Mouse (Mus musculus) midbrain, embryonic 15.5 days (tissue): ENCODE data around the gene 2210011C24Rik. TPM values are rescaled to one million over a fixed set of nuclear protein-coding genes. Genes with fewer than 3 reads are reported as not detected.
A peak's percentile ranks its signal among the peaks of the same experiment; 100 is the strongest.
"Not testable (repeated sequence)": the region's sequence is repeated elsewhere in the genome, so short reads cannot be mapped to it uniquely, and the experiment has no call there.

ENCODE experiments used
- ATAC-seq: fragments of 200-750 bp; cut with Nextera tagmentation; replicated peaks from 2 replicates; pipeline ENCODE4 v1.8.0; 2017; ENCODE audit warnings: moderate TSS enrichment
- H3K27ac ChIP-seq: fragments of 300-500 bp; sonication (generic); 2 replicates; pipeline ENCODE4 v1.5.1; 2015; ENCODE audit warnings: mild to moderate bottlenecking, inconsistent platforms
- H3K27me3 ChIP-seq: fragments of 300-500 bp; sonication (generic); replicated peaks from 2 replicates; pipeline ENCODE4 v1.6.1; 2015; ENCODE audit warnings: inconsistent platforms
- H3K36me3 ChIP-seq: fragments of 300-500 bp; sonication (generic); replicated peaks from 2 replicates; pipeline ENCODE4 v1.6.1; 2015; ENCODE audit warnings: inconsistent platforms
- H3K4me1 ChIP-seq: fragments of 300-500 bp; sonication (generic); 2 replicates; pipeline ENCODE4 v1.6.1; 2015; ENCODE audit warnings: inconsistent platforms
- H3K4me2 ChIP-seq: fragments of 300-500 bp; sonication (generic); 2 replicates; pipeline ENCODE4 v1.6.1; 2015; ENCODE audit warnings: inconsistent platforms, mild to moderate bottlenecking, moderate library complexity
- H3K4me3 ChIP-seq: fragments of 300-500 bp; sonication (generic); 2 replicates; pipeline ENCODE4 v1.5.1; 2015; ENCODE audit warnings: mild to moderate bottlenecking, inconsistent platforms
- H3K9ac ChIP-seq: fragments of 300-500 bp; sonication (generic); 2 replicates; pipeline ENCODE4 v1.6.1; 2015; ENCODE audit warnings: mild to moderate bottlenecking, inconsistent platforms
- H3K9me3 ChIP-seq: fragments of 300-500 bp; sonication (generic); 2 replicates; pipeline ENCODE4 v1.6.1; 2016; ENCODE audit warnings: inconsistent platforms
- WGBS: fragments of 180-500 bp; shearing (Covaris S2); methylation state at CpG from one replicate; pipeline ENCODE4 v1.1.7; 2015; ENCODE audit warnings: mixed read lengths; 5-methylcytosine and 5-hydroxymethylcytosine counted together
- polyA plus RNA-seq: library from polyadenylated mRNA; unstranded; fragments of >200 nt; fragmentation: Nextera tagmentation; extraction: Ambion mirVana; gene quantifications from 2 replicates; pipeline ENCODE4 v1.2.1, GENCODE M21; 2015

The 2210011C24Rik gene
- polyA plus RNA-seq, 1 experiment from 2014 or later: 0.39 TPM

DNA sequence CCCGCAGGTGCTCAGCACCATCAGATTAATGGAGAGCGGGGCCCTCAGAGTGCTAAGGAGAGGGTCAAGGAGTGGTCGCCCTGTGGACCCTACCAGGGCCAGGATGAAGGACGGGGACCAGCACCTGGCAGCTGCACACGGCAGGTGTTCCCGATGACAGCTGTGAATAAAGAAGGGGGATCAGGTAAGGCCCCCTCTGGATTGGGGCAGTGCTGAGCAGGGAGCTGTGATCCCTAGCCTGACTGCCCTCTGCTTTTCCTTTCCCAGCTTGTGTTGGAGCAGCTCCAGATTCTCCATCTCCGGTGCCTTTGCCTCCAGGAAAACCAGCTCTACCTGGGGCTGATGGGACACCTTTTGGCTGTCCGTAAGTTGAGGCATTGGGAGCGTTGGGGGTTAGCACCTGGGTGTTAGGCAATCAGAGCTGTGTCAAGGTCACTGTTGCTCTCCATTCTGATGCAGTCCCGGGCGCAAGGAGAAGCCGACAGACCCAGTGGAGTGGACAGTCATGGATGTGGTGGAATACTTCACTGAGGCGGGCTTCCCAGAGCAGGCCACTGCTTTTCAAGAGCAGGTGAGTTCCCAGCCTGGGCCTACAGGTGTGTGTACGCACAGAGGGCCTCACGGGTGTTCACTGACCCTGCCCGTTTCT is 12.8 kb downstream of the 2210011C24Rik start:
- Histone ChIP-seq H3K9ac (no peak overlapping the region), H3K4me2 (peak overlapping the region; percentile 72), H3K27ac (no peak overlapping the region), H3K36me3 (peaks cover 6% of the 10 kb centered on the region; the same call in 1 of the 2 replicates), H3K4me1 (peaks cover 40% of the 10 kb centered on the region), H3K27me3 (peaks cover 18% of the 10 kb centered on the region), H3K9me3 (no peaks in the 10 kb centered on the region), H3K4me3 (peak overlapping the region; percentile 80)
- WGBS: 74% methylated on average over 16 of the region's 16 CpGs
- ATAC-seq: no peak

DNA sequence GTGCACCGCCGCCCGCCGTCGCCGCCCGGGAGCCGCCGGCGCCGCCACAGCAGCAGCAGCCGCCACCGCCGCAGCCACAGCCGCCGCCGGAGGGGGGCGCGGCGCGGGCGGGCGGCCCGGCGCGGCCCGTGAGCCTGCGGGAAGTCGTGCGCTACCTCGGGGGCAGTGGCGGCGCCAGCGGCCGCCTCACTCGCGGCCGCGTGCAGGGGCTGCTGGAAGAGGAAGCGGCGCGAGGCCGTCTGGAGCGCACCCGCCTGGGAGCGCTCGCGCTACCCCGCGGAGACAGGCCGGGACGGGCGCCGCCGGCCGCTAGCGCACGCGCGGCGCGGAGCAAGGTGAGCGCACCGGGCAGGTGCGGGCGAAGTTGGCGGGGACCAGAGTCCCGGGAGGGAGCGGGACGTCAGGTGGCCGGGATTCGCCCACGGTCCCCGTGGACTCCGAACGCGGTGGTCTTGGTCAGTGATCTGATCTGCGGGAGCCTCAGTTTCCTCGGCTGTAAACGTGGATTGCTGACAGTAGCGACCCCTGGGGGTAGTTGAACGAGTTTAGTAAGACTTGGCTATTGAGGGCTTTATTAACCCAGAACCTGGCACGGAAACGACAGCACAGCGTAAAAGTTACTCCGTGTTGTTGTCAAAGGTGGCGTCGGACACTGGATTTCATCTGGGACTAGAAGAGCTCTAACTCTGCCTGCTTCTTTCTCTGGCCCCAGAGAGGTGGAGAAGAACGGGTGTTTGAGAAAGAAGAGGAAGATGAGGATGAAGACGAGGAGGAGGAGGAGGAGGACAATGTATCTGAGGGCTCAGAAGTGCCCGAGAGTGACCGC is 13.5 kb downstream of the 2210011C24Rik start:
- under 1% methylated on average over 83 of the region's 92 CpGs for WGBS
- Histone ChIP-seq H3K9me3 (no peaks in the 10 kb centered on the region), H3K27ac (peak overlapping the region; percentile 84), H3K9ac (peak overlapping the region; percentile 48), H3K4me3 (peak overlapping the region; percentile 80), H3K4me1 (peaks cover 35% of the 10 kb centered on the region), H3K36me3 (peaks cover 6% of the 10 kb centered on the region; the same call in 1 of the 2 replicates), H3K4me2 (peak overlapping the region; percentile 72), H3K27me3 (peaks cover 18% of the 10 kb centered on the region)
- 0 out of 2 replicates have a peak, but pooled peaks have one; percentile 12 for ATAC-seq

DNA sequence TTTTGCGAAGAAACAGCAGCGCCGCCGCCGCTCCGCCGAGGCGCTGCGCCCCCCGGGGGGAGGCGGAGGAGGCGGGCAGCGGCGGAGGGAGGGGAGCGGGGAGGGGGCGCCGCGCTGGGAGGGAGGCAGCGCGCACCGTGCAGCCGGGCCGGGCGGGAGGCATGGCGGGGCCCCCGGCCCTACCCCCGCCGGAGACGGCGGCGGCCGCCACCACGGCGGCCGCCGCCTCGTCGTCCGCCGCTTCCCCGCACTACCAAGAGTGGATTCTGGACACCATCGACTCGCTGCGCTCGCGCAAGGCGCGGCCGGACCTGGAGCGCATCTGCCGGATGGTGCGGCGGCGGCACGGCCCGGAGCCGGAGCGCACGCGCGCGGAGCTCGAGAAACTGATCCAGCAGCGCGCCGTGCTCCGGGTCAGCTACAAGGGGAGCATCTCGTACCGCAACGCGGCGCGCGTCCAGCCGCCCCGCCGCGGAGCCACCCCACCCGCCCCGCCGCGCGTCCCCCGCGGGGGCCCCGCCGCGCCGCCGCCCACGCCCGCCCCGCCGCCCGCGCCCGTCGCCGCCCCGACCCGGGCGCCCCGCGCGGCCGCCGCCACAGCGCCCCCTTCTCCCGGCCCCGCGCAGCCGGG is 14.3 kb downstream of the 2210011C24Rik start, which contains the start of gene Samd1:
Gene Samd1 (plus strand): TSS at position 162 of the 631 bp plus-strand sequence.
- Histone ChIP-seq H3K4me1 (peaks cover 29% of the 10 kb centered on the region), H3K4me3 (peak within 1 kb of the TSS; percentile 80), H3K27ac (peak within 1 kb of the TSS; percentile 89), H3K9me3 (no peaks in the 10 kb centered on the region), H3K9ac (peak within 1 kb of the TSS; percentile 56), H3K27me3 (peaks cover 13% of the 10 kb centered on the region), H3K36me3 (peaks cover 6% of the 10 kb centered on the region; the same call in 1 of the 2 replicates), H3K4me2 (peak within 1 kb of the TSS; percentile 90)
- under 1% methylated on average over 57 of the region's 112 CpGs for WGBS
- ATAC-seq: peak; percentile 21; the same call in 1 of the 2 replicates

DNA sequence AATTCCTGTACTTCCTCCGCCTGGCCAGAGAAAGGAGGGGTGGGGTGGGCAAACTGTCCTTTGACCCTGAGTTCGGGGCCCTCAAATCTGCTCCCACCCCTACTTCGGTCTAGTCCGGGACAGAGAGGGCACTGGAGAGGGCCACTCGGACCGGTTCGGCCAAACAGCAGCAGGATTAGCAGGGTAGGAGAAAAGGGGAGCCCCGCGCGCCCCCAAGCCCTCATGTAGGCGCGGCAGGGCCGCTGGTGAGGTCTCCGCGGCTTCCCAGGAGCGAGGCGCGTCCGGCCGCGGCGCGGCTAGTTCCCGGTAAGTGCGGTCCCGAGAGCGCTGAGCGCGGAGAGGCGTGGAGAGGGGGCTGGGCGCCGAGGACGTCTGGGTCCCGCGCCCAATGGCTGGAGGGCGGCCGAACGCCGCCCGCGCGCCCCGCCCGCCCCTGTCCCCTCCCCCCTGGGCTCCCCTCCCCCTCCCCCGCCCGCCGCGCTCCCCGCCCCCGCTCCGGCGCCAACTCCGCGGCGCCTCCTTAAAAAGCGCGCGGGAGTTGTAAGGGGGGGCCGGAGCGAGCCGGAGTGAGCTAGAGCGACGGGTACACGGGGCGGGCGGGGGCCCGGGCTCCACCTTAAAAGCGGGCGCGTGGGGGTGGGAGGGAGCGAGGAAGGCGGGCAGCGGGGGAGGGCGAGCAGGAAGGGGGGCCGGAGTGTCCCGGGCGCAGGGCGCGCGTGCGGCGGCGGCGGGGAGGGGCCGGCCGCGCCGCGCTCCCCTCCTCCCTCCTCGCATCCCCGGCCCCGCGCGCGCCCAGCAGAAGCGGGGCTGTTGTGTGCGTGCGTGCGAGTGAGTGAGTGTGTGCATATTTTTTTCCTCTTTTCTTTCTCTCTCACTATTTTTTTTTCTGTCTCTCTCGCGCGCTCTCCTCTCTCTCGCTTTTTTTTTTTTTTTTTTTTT is 15.1 kb downstream of the 2210011C24Rik start:
- peak overlapping the region; percentile 89 for H3K27ac ChIP-seq
- H3K4me1 ChIP-seq: peaks cover 29% of the 10 kb centered on the region
- ATAC-seq: peak; percentile 63
- peak overlapping the region; percentile 56 for H3K9ac ChIP-seq
- peak overlapping the region; percentile 90 for H3K4me2 ChIP-seq
- H3K36me3 ChIP-seq: peaks cover 6% of the 10 kb centered on the region; the same call in 1 of the 2 replicates
- H3K4me3 ChIP-seq: peak overlapping the region; percentile 59
- H3K9me3 ChIP-seq: no peaks in the 10 kb centered on the region
- under 1% methylated on average over 48 of the region's 103 CpGs for WGBS
- peaks cover 13% of the 10 kb centered on the region for H3K27me3 ChIP-seq

DNA sequence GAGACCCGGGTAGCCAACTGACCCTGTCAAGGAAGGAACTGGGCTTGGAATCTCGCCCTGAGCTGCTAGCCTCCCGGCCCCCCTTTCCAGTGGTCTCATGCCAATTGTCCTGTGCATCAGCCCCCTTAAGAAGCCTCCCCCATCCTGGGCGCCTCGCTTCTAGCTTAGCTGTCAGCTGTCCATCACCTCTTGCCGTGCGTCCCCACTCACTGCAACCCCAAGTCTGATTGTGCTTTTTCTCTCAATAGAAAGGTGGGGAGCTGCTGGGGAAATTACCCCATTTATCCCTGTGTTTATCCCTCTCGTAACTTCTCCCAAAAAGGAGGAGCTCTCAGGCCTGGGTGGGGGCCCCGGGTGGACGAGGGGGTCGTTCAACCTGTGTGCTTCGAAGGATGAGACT is 16.0 kb downstream of the 2210011C24Rik start:
- H3K27me3 ChIP-seq: peaks cover 7% of the 10 kb centered on the region
- no peaks in the 10 kb centered on the region for H3K9me3 ChIP-seq
- H3K4me1 ChIP-seq: peaks cover 22% of the 10 kb centered on the region
- H3K4me2 ChIP-seq: peak overlapping the region; percentile 90
- no peak overlapping the region for H3K4me3 ChIP-seq
- no peak for ATAC-seq
- H3K27ac ChIP-seq: no peak overlapping the region
- H3K9ac ChIP-seq: no peak overlapping the region
- WGBS: 11% methylated on average over 12 of the region's 12 CpGs
- peaks cover 14% of the 10 kb centered on the region for H3K36me3 ChIP-seq

DNA sequence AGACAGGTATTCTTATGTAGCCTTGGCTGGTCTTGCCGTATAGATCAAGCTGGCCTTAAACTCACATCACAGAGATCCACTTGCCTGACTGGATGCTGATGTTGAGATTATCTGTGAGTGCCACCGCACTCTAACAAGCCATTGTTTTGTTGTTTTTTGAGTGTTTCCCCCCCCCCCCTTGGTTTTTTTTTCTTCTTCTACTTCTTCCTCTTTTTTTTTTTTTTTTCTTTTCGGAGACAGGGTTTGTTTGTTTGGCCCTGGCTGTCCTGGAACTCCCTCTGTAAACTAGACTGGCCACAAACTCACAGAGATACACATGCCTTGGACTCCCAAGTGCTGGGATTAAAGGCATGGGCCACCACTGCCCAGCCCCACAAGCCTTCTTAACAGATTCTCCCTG is 17.9 kb downstream of the 2210011C24Rik start:
- WGBS: 83% methylated on average over 3 of the region's 3 CpGs
- no peak for ATAC-seq

DNA sequence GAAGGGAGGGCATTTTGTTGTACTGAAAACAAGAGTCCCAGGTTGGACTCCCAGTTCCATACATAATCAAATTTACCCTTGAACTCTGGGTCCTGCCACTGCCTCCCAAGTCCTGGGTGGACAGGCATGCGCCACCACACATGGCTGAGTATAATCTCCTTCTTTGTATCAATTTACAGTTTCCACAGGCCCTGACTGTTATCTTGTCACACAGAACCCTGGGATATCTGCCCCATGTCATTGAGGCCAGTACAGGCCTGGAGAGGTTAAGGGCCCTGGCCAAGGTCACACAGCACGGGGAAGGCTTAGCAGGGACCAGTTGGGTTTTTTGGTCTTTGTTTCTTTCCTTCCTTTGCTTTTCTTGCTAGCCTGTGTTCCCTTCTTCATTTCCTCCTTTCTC is 19.5 kb downstream of the 2210011C24Rik start:
- 84% methylated on average over 2 of the region's 2 CpGs for WGBS
- peaks cover 40% of the 10 kb centered on the region for H3K36me3 ChIP-seq

More for the DNA sequence above, 17.9 kb downstream of the 2210011C24Rik start:
- Histone ChIP-seq H3K4me1 (peaks cover 12% of the 10 kb centered on the region), H3K4me3 (no peak overlapping the region), H3K27me3 (no peaks in the 10 kb centered on the region), H3K36me3 (peaks cover 31% of the 10 kb centered on the region), H3K9ac (no peak overlapping the region), H3K4me2 (no peak overlapping the region), H3K9me3 (no peaks in the 10 kb centered on the region), H3K27ac (no peak overlapping the region)

DNA sequence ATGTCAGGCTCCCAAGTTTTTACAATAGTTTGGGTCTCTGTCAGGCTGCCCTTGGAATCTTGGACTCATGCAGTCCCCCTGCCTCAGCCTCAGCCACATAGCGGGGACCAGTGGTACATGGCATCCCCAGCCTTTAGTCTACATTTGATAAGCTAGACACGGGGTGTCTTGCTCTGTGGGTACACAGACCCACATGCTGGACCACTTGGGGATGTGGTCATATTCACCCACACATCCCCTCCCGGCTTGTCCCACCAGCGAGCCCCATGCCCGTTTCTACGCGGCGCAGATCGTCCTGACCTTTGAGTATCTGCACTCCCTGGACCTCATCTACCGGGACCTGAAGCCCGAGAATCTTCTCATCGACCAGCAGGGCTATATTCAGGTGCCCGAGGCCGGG is 21.8 kb downstream of the 2210011C24Rik start:
- no peaks in the 10 kb centered on the region for H3K4me1 ChIP-seq
- H3K4me3 ChIP-seq: no peak overlapping the region
- H3K36me3 ChIP-seq: peaks cover 59% of the 10 kb centered on the region
- ATAC-seq: no peak
- no peak overlapping the region for H3K27ac ChIP-seq
- no peaks in the 10 kb centered on the region for H3K9me3 ChIP-seq
- no peak overlapping the region for H3K4me2 ChIP-seq
- no peak overlapping the region for H3K9ac ChIP-seq
- no peaks in the 10 kb centered on the region for H3K27me3 ChIP-seq
- WGBS: 92% methylated on average over 14 of the region's 14 CpGs

More for the DNA sequence above, 19.5 kb downstream of the 2210011C24Rik start:
- ATAC-seq: no peak
- H3K27me3 ChIP-seq: no peaks in the 10 kb centered on the region
- no peak overlapping the region for H3K27ac ChIP-seq
- no peak overlapping the region for H3K4me2 ChIP-seq
- peaks cover 5% of the 10 kb centered on the region for H3K4me1 ChIP-seq
- no peak overlapping the region for H3K4me3 ChIP-seq
- H3K9me3 ChIP-seq: no peaks in the 10 kb centered on the region
- H3K9ac ChIP-seq: no peak overlapping the region

DNA sequence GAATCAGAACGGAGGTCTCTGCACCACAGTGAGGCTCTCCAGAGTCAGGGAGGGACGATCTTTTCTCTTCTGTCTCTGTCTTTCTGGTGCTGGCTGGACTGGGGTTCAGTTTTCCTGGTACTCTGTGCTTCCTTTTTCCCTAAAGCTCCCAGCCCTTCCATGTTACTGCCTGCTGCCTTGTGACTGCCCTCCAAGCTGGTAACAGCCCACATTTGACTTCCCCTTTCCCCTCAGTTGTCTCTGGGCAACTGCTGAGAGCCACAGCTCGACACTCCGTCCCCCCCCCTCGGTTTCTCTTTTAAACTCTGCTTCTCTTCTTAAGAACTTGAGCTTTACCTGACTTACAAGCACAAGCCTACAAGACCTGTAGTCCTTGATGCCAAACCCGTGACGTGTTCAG is 22.7 kb downstream of the 2210011C24Rik start:
- 87% methylated on average over 7 of the region's 7 CpGs for WGBS
- ATAC-seq: no peak
- H3K27ac ChIP-seq: no peak overlapping the region

DNA sequence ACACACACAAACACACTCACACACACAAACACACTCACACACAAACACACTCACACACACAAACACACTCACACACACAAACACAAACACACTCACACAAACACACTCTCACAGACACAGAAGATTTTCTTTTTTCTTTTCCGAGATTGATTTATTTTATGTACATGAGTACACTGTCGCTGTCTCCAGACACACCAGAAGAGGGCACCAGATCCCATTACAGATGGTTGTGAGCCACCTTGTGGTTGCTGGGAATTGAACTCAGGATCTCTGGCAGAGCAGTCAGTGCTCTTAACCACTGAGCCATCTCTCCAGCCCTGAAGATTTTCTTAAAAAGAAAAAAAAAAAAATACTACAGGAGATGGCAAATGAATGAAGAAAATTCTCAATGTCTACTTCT is 28.7 kb downstream of the 2210011C24Rik start:
- H3K36me3 ChIP-seq: peaks cover 57% of the 10 kb centered on the region
- H3K4me2 ChIP-seq, ATAC-seq, H3K27me3 ChIP-seq, H3K9ac ChIP-seq, H3K4me3 ChIP-seq, H3K4me1 ChIP-seq, H3K27ac ChIP-seq, H3K9me3 ChIP-seq: not testable (repeated sequence)
- 94% methylated on average over 2 of the region's 2 CpGs for WGBS

More for the DNA sequence above, 22.7 kb downstream of the 2210011C24Rik start:
- Histone ChIP-seq H3K9me3 (no peaks in the 10 kb centered on the region), H3K9ac (no peak overlapping the region), H3K27me3 (no peaks in the 10 kb centered on the region), H3K36me3 (peaks cover 58% of the 10 kb centered on the region), H3K4me1 (no peaks in the 10 kb centered on the region), H3K4me2 (no peak overlapping the region), H3K4me3 (no peak overlapping the region)

DNA sequence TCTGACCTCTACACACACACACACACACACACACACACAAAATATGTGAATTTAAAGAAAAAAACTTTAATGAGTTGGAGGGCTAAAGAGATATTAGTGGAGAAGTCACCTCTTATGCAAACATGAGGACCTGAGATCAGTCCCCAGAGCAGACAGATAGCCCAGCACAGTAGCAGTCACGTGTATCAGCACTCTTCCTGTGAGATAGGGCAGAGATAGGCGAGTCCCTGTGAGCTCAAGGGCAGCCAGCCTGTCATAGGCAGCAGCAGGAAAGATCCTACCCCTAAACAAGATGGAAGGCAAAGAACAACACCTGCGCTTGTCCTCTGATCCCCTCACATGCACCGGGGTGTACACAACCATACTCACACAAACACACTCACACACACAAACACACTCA is 29.5 kb downstream of the 2210011C24Rik start:
- Histone ChIP-seq H3K27me3 (no peaks in the 10 kb centered on the region), H3K36me3 (peaks cover 53% of the 10 kb centered on the region), H3K27ac (no peak overlapping the region), H3K9ac (no peak overlapping the region), H3K4me3 (no peak overlapping the region), H3K9me3 (no peaks in the 10 kb centered on the region), H3K4me1 (peaks cover 12% of the 10 kb centered on the region), H3K4me2 (no peak overlapping the region)
- WGBS: 93% methylated on average over 4 of the region's 4 CpGs
- no peak for ATAC-seq
